Mouse (Mus musculus): ENCODE results near the gene Ror1. TPM values are rescaled to one million over a fixed set of nuclear protein-coding genes. Genes with fewer than 3 reads are reported as not detected.

The Ror1 gene
- polyA plus RNA-seq, 1 experiment: 0.27 TPM

GRCm38 (mm10) chr4:100446897-100447296 lies 351.3 kb downstream of the Ror1 start:
- H3K4me3 ChIP-seq (ENCODE audit: low read depth, low read length): no peak overlapping the region
- no peak overlapping the region for H3K27ac ChIP-seq (ENCODE audit: insufficient read depth, low read length)
- H3K27me3 ChIP-seq (ENCODE audit: control insufficient read depth, insufficient read depth, low read length, poor library complexity, severe bottlenecking): no peaks in the 10 kb centered on the region
- H3K9ac ChIP-seq (ENCODE audit: low read depth, poor library complexity, severe bottlenecking): no peak overlapping the region
- TF ChIP-seq CTCF (IDR thresholded peaks at IDR 0.05; ENCODE audit: low read depth, low read length): no peak
- no peak for TF ChIP-seq EP300 (IDR thresholded peaks at IDR 0.05; ENCODE audit: insufficient read depth, low read depth, low read length)
- no peak for TF ChIP-seq POLR2A (IDR thresholded peaks at IDR 0.05; ENCODE audit: insufficient read depth, low read length)
- no peaks in the 10 kb centered on the region for H3K9me3 ChIP-seq (replicated peaks; ENCODE audit: control insufficient read depth, insufficient read depth, low read length, poor library complexity, severe bottlenecking)
- no peaks in the 10 kb centered on the region for H3K4me1 ChIP-seq (ENCODE audit: control insufficient read depth, insufficient read depth, low read length)
- no peaks in the 10 kb centered on the region for H3K36me3 ChIP-seq (ENCODE audit: control insufficient read depth, insufficient read depth, low read length, poor library complexity, severe bottlenecking)

DNA sequence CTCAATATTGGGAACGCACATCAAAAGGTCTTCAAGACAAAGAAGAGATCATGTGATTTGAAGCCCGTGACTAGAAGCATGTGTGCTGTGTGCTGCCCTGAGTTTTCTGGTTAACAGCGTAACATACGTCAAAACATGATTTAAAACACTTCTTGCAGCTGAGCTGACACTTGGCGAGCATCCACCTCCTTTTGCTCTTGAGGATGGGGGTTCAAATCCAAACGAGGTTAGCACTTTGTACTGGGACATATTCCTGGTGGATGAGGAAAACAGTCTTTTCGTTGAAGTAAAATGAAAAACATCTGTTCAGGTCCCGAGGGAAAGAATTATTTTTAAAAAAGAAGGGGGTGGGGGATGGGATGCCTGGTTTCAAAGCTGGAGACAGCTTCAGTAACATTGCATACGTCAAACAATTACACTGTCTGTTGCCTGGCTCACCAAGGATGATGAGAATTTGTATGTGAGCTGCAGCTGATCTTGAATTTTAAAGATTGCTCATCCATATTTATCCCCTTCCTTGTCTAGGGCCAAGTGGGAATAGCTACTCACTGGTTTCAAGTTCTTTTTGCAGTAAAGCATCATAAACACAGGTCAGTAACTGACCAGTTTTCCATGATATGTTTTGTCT lies 367.0 kb downstream of the Ror1 start:
- no peaks in the 10 kb centered on the region for H3K4me1 ChIP-seq (ENCODE audit: control insufficient read depth, insufficient read depth, low read length)
- H3K27ac ChIP-seq (ENCODE audit: insufficient read depth, low read length): no peak overlapping the region
- no peak for TF ChIP-seq POLR2A (IDR thresholded peaks at IDR 0.05; ENCODE audit: insufficient read depth, low read length)
- no peak for TF ChIP-seq CTCF (IDR thresholded peaks at IDR 0.05; ENCODE audit: low read depth, low read length)
- no peak for TF ChIP-seq EP300 (IDR thresholded peaks at IDR 0.05; ENCODE audit: insufficient read depth, low read depth, low read length)
- no peak overlapping the region for H3K4me3 ChIP-seq (ENCODE audit: low read depth, low read length)
- no peaks in the 10 kb centered on the region for H3K27me3 ChIP-seq (ENCODE audit: control insufficient read depth, insufficient read depth, low read length, poor library complexity, severe bottlenecking)
- no peaks in the 10 kb centered on the region for H3K36me3 ChIP-seq (ENCODE audit: control insufficient read depth, insufficient read depth, low read length, poor library complexity, severe bottlenecking)
- H3K9ac ChIP-seq (ENCODE audit: low read depth, poor library complexity, severe bottlenecking): no peak overlapping the region
- H3K9me3 ChIP-seq (replicated peaks; ENCODE audit: control insufficient read depth, insufficient read depth, low read length, poor library complexity, severe bottlenecking): no peaks in the 10 kb centered on the region

GRCm38 (mm10) chr4:100478592-100479321 lies 383.2 kb downstream of the Ror1 start, which contains the start of gene Ube2u:
Gene Ube2u, plus strand, starts transcription at chr4:100478849.
- Histone ChIP-seq H3K27ac (ENCODE audit: insufficient read depth, low read length) (no peak within 1 kb of the TSS), H3K4me3 (ENCODE audit: low read depth, low read length) (no peak within 1 kb of the TSS), H3K9ac (ENCODE audit: low read depth, poor library complexity, severe bottlenecking) (no peak within 1 kb of the TSS)

GRCm38 (mm10) chr4:100488447-100488846 lies 392.9 kb downstream of the Ror1 start:
- Histone ChIP-seq H3K9me3 (replicated peaks; ENCODE audit: control insufficient read depth, insufficient read depth, low read length, poor library complexity, severe bottlenecking) (no peaks in the 10 kb centered on the region), H3K36me3 (ENCODE audit: control insufficient read depth, insufficient read depth, low read length, poor library complexity, severe bottlenecking) (no peaks in the 10 kb centered on the region), H3K4me1 (ENCODE audit: control insufficient read depth, insufficient read depth, low read length) (no peaks in the 10 kb centered on the region), H3K27me3 (ENCODE audit: control insufficient read depth, insufficient read depth, low read length, poor library complexity, severe bottlenecking) (no peaks in the 10 kb centered on the region), H3K4me3 (ENCODE audit: low read depth, low read length) (no peak overlapping the region), H3K9ac (ENCODE audit: low read depth, poor library complexity, severe bottlenecking) (no peak overlapping the region), H3K27ac (ENCODE audit: insufficient read depth, low read length) (no peak overlapping the region)
- TF ChIP-seq EP300 (IDR thresholded peaks at IDR 0.05; ENCODE audit: insufficient read depth, low read depth, low read length) (no peak), CTCF (IDR thresholded peaks at IDR 0.05; ENCODE audit: low read depth, low read length) (no peak), POLR2A (IDR thresholded peaks at IDR 0.05; ENCODE audit: insufficient read depth, low read length) (no peak)

More at GRCm38 (mm10) chr4:100478592-100479321, 383.2 kb downstream of the Ror1 start, which contains the start of gene Ube2u:
- Histone ChIP-seq H3K27me3 (ENCODE audit: control insufficient read depth, insufficient read depth, low read length, poor library complexity, severe bottlenecking) (no peaks in the 10 kb centered on the region), H3K36me3 (ENCODE audit: control insufficient read depth, insufficient read depth, low read length, poor library complexity, severe bottlenecking) (no peaks in the 10 kb centered on the region), H3K4me1 (ENCODE audit: control insufficient read depth, insufficient read depth, low read length) (no peaks in the 10 kb centered on the region), H3K9me3 (replicated peaks; ENCODE audit: control insufficient read depth, insufficient read depth, low read length, poor library complexity, severe bottlenecking) (no peaks in the 10 kb centered on the region)
- TF ChIP-seq EP300 (IDR thresholded peaks at IDR 0.05; ENCODE audit: insufficient read depth, low read depth, low read length) (no peak), CTCF (IDR thresholded peaks at IDR 0.05; ENCODE audit: low read depth, low read length) (no peak), POLR2A (IDR thresholded peaks at IDR 0.05; ENCODE audit: insufficient read depth, low read length) (no peak)

Other genes with a start within 250 kb of the Ror1 start
- 36.2 and 39.0 TPM in 2 replicates for gene Pgm1, start 166.4 kb upstream of the Ror1 start, polyA plus RNA-seq (2011; ENCODE audit: insufficient read depth, insufficient read length, low read depth, missing spikeins)
- 17.0 and 17.8 TPM in 2 replicates for gene Itgb3bp, start 166.0 kb upstream of the Ror1 start, polyA plus RNA-seq (2011; ENCODE audit: insufficient read depth, insufficient read length, low read depth, missing spikeins)